Mouse (Mus musculus): ENCODE results near the gene Krt15.

GRCm38 (mm10) chr11:100148615-100149330, 13.0 kb upstream of the Krt15 start, which contains the start of gene Krt19:
- TF ChIP-seq CTCF (IDR thresholded peaks at IDR 0.05; ENCODE audit: insufficient read depth, low read depth, low read length) (no peak), POLR2A (IDR thresholded peaks at IDR 0.05; ENCODE audit: insufficient read depth, low read depth, low read length) (no peak)

Measured in olfactory bulb, adult 2 months (tissue).